Mouse (Mus musculus): Measurements from ENCODE around the gene Gpr35. TPM values are rescaled to one million over a fixed set of nuclear protein-coding genes. Genes with fewer than 3 reads are reported as not detected.

Gene Gpr35
- polyA plus RNA-seq, 1 experiment from 2014 or later: not detected

GRCm38 (mm10) chr1:93012103-93012585, 61.5 kb downstream of the Gpr35 start:
- Histone ChIP-seq H3K27ac (ENCODE audit: low read depth, low read length) (no peak overlapping the region), H3K4me1 (replicated peaks; ENCODE audit: control insufficient read depth, insufficient read depth, low read length) (no peaks in the 10 kb centered on the region), H3K4me3 (ENCODE audit: low read depth, low read length) (no peak overlapping the region), H3K36me3 (ENCODE audit: control insufficient read depth, insufficient read depth, low read length) (no peaks in the 10 kb centered on the region), H3K9me3 (ENCODE audit: control insufficient read depth, low read length) (no peaks in the 10 kb centered on the region), H3K27me3 (ENCODE audit: control insufficient read depth, insufficient read depth, low read length) (no peaks in the 10 kb centered on the region), H3K4me2 (replicated peaks; ENCODE audit: low read depth, low read length) (no peak overlapping the region), H3K9ac (ENCODE audit: low read depth, low read length) (no peak overlapping the region)
- no peak for ATAC-seq (ENCODE audit: low FRiP score)
- WGBS: 81% methylated on average over 7 of the region's 7 CpGs
- DNase-seq (ENCODE audit: low spot score): no peak

GRCm38 (mm10) chr1:93013367-93013766, 62.7 kb downstream of the Gpr35 start:
- ATAC-seq (ENCODE audit: low FRiP score) (no peak), DNase-seq (ENCODE audit: low spot score) (no peak)
- H3K4me3 ChIP-seq (ENCODE audit: low read depth, low read length): no peak overlapping the region
- no peaks in the 10 kb centered on the region for H3K9me3 ChIP-seq (ENCODE audit: control insufficient read depth, low read length)
- no peak overlapping the region for H3K4me2 ChIP-seq (replicated peaks; ENCODE audit: low read depth, low read length)
- H3K36me3 ChIP-seq (ENCODE audit: control insufficient read depth, insufficient read depth, low read length): no peaks in the 10 kb centered on the region
- no peak overlapping the region for H3K9ac ChIP-seq (ENCODE audit: low read depth, low read length)
- H3K27ac ChIP-seq (ENCODE audit: low read depth, low read length): no peak overlapping the region
- no peaks in the 10 kb centered on the region for H3K4me1 ChIP-seq (replicated peaks; ENCODE audit: control insufficient read depth, insufficient read depth, low read length)
- WGBS: 79% methylated on average over 4 of the region's 4 CpGs
- H3K27me3 ChIP-seq (ENCODE audit: control insufficient read depth, insufficient read depth, low read length): no peaks in the 10 kb centered on the region

- no peak overlapping the region for H3K4me3 ChIP-seq (ENCODE audit: low read depth, low read length)
- ATAC-seq (ENCODE audit: low FRiP score) (peak; percentile 47; the same call in 1 of the 2 replicates), DNase-seq (ENCODE audit: low spot score) (peak; percentile 81)
- H3K4me1 ChIP-seq (replicated peaks; ENCODE audit: control insufficient read depth, insufficient read depth, low read length): no peaks in the 10 kb centered on the region
- no peaks in the 10 kb centered on the region for H3K9me3 ChIP-seq (ENCODE audit: control insufficient read depth, low read length)
- no peak overlapping the region for H3K9ac ChIP-seq (ENCODE audit: low read depth, low read length)
- peaks cover 2% of the 10 kb centered on the region; the same call in 1 of the 2 replicates for H3K36me3 ChIP-seq (ENCODE audit: control insufficient read depth, insufficient read depth, low read length)
- no peak overlapping the region for H3K27ac ChIP-seq (ENCODE audit: low read depth, low read length)
- no peak overlapping the region for H3K4me2 ChIP-seq (replicated peaks; ENCODE audit: low read depth, low read length)
- H3K27me3 ChIP-seq (ENCODE audit: control insufficient read depth, insufficient read depth, low read length): no peaks in the 10 kb centered on the region
Observed at GRCm38 (mm10) chr1:93014460-93014859, 63.8 kb downstream of the Gpr35 start.

GRCm38 (mm10) chr1:93015136-93015535, 64.5 kb downstream of the Gpr35 start:
- Histone ChIP-seq H3K4me3 (ENCODE audit: low read depth, low read length) (no peak overlapping the region), H3K27ac (ENCODE audit: low read depth, low read length) (no peak overlapping the region), H3K27me3 (ENCODE audit: control insufficient read depth, insufficient read depth, low read length) (no peaks in the 10 kb centered on the region), H3K4me1 (replicated peaks; ENCODE audit: control insufficient read depth, insufficient read depth, low read length) (no peaks in the 10 kb centered on the region), H3K36me3 (ENCODE audit: control insufficient read depth, insufficient read depth, low read length) (peaks cover 2% of the 10 kb centered on the region; the same call in 1 of the 2 replicates), H3K9ac (ENCODE audit: low read depth, low read length) (no peak overlapping the region), H3K9me3 (ENCODE audit: control insufficient read depth, low read length) (no peaks in the 10 kb centered on the region), H3K4me2 (replicated peaks; ENCODE audit: low read depth, low read length) (no peak overlapping the region)
- DNase-seq (ENCODE audit: low spot score) (no peak), ATAC-seq (ENCODE audit: low FRiP score) (no peak)
- 72% methylated on average over 2 of the region's 2 CpGs for WGBS

- WGBS: 87% methylated on average over 10 of the region's 10 CpGs
- DNase-seq (ENCODE audit: low spot score): no peak
- H3K36me3 ChIP-seq (ENCODE audit: control insufficient read depth, insufficient read depth, low read length): peaks cover 2% of the 10 kb centered on the region; the same call in 1 of the 2 replicates
- H3K9ac ChIP-seq (ENCODE audit: low read depth, low read length): no peak overlapping the region
- no peaks in the 10 kb centered on the region for H3K4me1 ChIP-seq (replicated peaks; ENCODE audit: control insufficient read depth, insufficient read depth, low read length)
- no peak overlapping the region for H3K27ac ChIP-seq (ENCODE audit: low read depth, low read length)
- no peak for ATAC-seq (ENCODE audit: low FRiP score)
- H3K27me3 ChIP-seq (ENCODE audit: control insufficient read depth, insufficient read depth, low read length): no peaks in the 10 kb centered on the region
- no peaks in the 10 kb centered on the region for H3K9me3 ChIP-seq (ENCODE audit: control insufficient read depth, low read length)
- no peak overlapping the region for H3K4me3 ChIP-seq (ENCODE audit: low read depth, low read length)
- no peak overlapping the region for H3K4me2 ChIP-seq (replicated peaks; ENCODE audit: low read depth, low read length)
Observed at GRCm38 (mm10) chr1:93018716-93019115, 68.1 kb downstream of the Gpr35 start.

- Histone ChIP-seq H3K9me3 (ENCODE audit: control insufficient read depth, low read length) (no peaks in the 10 kb centered on the region), H3K27ac (ENCODE audit: low read depth, low read length) (no peak overlapping the region), H3K4me1 (replicated peaks; ENCODE audit: control insufficient read depth, insufficient read depth, low read length) (no peaks in the 10 kb centered on the region), H3K36me3 (ENCODE audit: control insufficient read depth, insufficient read depth, low read length) (peaks cover 2% of the 10 kb centered on the region; the same call in 1 of the 2 replicates), H3K27me3 (ENCODE audit: control insufficient read depth, insufficient read depth, low read length) (no peaks in the 10 kb centered on the region), H3K4me2 (replicated peaks; ENCODE audit: low read depth, low read length) (no peak overlapping the region), H3K4me3 (ENCODE audit: low read depth, low read length) (no peak overlapping the region), H3K9ac (ENCODE audit: low read depth, low read length) (no peak overlapping the region)
- no peak for ATAC-seq (ENCODE audit: low FRiP score)
- WGBS: 89% methylated on average over 4 of the region's 4 CpGs
- DNase-seq (ENCODE audit: low spot score): no peak
Observed at GRCm38 (mm10) chr1:93020602-93021001, 69.9 kb downstream of the Gpr35 start.

GRCm38 (mm10) chr1:93026600-93026999, 75.9 kb downstream of the Gpr35 start:
- no peaks in the 10 kb centered on the region for H3K36me3 ChIP-seq (ENCODE audit: control insufficient read depth, insufficient read depth, low read length)
- no peak overlapping the region for H3K9ac ChIP-seq (ENCODE audit: low read depth, low read length)
- 87% methylated on average over 8 of the region's 8 CpGs for WGBS
- no peak overlapping the region for H3K4me3 ChIP-seq (ENCODE audit: low read depth, low read length)
- no peaks in the 10 kb centered on the region for H3K9me3 ChIP-seq (ENCODE audit: control insufficient read depth, low read length)
- no peak overlapping the region for H3K4me2 ChIP-seq (replicated peaks; ENCODE audit: low read depth, low read length)
- ATAC-seq (ENCODE audit: low FRiP score) (no peak), DNase-seq (ENCODE audit: low spot score) (no peak)
- no peaks in the 10 kb centered on the region for H3K27me3 ChIP-seq (ENCODE audit: control insufficient read depth, insufficient read depth, low read length)
- no peaks in the 10 kb centered on the region for H3K4me1 ChIP-seq (replicated peaks; ENCODE audit: control insufficient read depth, insufficient read depth, low read length)
- H3K27ac ChIP-seq (ENCODE audit: low read depth, low read length): no peak overlapping the region

GRCm38 (mm10) chr1:93029387-93029786, 78.7 kb downstream of the Gpr35 start:
- Histone ChIP-seq H3K27ac (ENCODE audit: low read depth, low read length) (no peak overlapping the region), H3K27me3 (ENCODE audit: control insufficient read depth, insufficient read depth, low read length) (no peaks in the 10 kb centered on the region), H3K4me2 (replicated peaks; ENCODE audit: low read depth, low read length) (no peak overlapping the region), H3K4me1 (replicated peaks; ENCODE audit: control insufficient read depth, insufficient read depth, low read length) (no peaks in the 10 kb centered on the region), H3K9ac (ENCODE audit: low read depth, low read length) (no peak overlapping the region), H3K4me3 (ENCODE audit: low read depth, low read length) (no peak overlapping the region), H3K9me3 (ENCODE audit: control insufficient read depth, low read length) (no peaks in the 10 kb centered on the region), H3K36me3 (ENCODE audit: control insufficient read depth, insufficient read depth, low read length) (no peaks in the 10 kb centered on the region)
- no peak for ATAC-seq (ENCODE audit: low FRiP score)
- 93% methylated on average over 10 of the region's 10 CpGs for WGBS
- DNase-seq (ENCODE audit: low spot score): no peak

GRCm38 (mm10) chr1:93030060-93030459, 79.4 kb downstream of the Gpr35 start:
- H3K9ac ChIP-seq (ENCODE audit: low read depth, low read length): no peak overlapping the region
- DNase-seq (ENCODE audit: low spot score): no peak
- no peaks in the 10 kb centered on the region for H3K36me3 ChIP-seq (ENCODE audit: control insufficient read depth, insufficient read depth, low read length)
- H3K9me3 ChIP-seq (ENCODE audit: control insufficient read depth, low read length): no peaks in the 10 kb centered on the region
- no peak overlapping the region for H3K27ac ChIP-seq (ENCODE audit: low read depth, low read length)
- H3K4me2 ChIP-seq (replicated peaks; ENCODE audit: low read depth, low read length): no peak overlapping the region
- H3K4me1 ChIP-seq (replicated peaks; ENCODE audit: control insufficient read depth, insufficient read depth, low read length): no peaks in the 10 kb centered on the region
- no peak for ATAC-seq (ENCODE audit: low FRiP score)
- H3K27me3 ChIP-seq (ENCODE audit: control insufficient read depth, insufficient read depth, low read length): no peaks in the 10 kb centered on the region
- 86% methylated on average over 2 of the region's 2 CpGs for WGBS
- no peak overlapping the region for H3K4me3 ChIP-seq (ENCODE audit: low read depth, low read length)

All from hindbrain, embryonic 11.5 days (tissue).